Mouse (Mus musculus) C2C12 (cell line): ENCODE data around the gene Nol4l.

Experiments
- CTCF ChIP-seq: IDR thresholded peaks from one replicate; pipeline ENCODE4 v1.5.1; 2011; ENCODE audit not compliant: control insufficient read depth, insufficient read depth, insufficient read length
- MAX ChIP-seq: IDR thresholded peaks from one replicate; pipeline ENCODE4 v1.6.1; 2011; ENCODE audit warnings: mild to moderate bottlenecking, control low read depth

DNA sequence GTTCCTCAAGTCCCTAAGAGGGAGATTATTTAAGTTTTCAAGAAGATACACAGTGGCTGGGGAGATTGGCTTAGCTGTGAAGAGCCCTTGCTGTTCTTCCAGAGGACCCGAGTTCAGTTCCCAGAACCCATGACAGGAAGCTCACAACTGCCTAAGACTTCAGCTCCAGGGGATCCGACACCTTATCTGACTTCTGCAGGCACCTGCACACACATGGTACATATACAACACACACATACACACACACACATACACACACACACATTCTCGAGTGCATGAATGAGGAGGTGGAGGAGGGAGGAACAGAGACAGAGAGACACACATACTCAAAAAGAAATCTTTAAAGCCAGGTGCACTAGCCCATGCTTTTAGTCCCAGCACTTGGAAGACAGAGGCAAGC is 46.4 kb upstream of the Nol4l start:
- no peak for TF ChIP-seq CTCF
- no peak for TF ChIP-seq MAX
